Mouse (Mus musculus) embryonic fibroblast, embryonic 13.5 days (primary cell): ENCODE results near the gene Tbca. TPM values are rescaled to one million over a fixed set of nuclear protein-coding genes. Genes with fewer than 3 reads are reported as not detected.

Experiments used
- H3K27ac ChIP-seq: 2 replicates; pipeline ENCODE4 v1.5.1; 2012; ENCODE audit warnings: low read length, control low read depth, inconsistent platforms; ENCODE audit not compliant: insufficient read depth
- H3K4me1 ChIP-seq: 2 replicates; pipeline ENCODE4 v1.6.1; 2011; ENCODE audit warnings: low read length; ENCODE audit not compliant: control insufficient read depth, insufficient read depth
- H3K4me3 ChIP-seq: 2 replicates; pipeline ENCODE4 v1.5.1; 2011; ENCODE audit warnings: mild to moderate bottlenecking, control low read depth, low read length; ENCODE audit not compliant: insufficient read depth
- CTCF ChIP-seq: IDR thresholded peaks from 2 replicates; pipeline ENCODE4 v1.5.1; 2011; ENCODE audit warnings: mild to moderate bottlenecking, control low read depth, low read length, moderate library complexity, borderline replicate concordance; ENCODE audit not compliant: insufficient read depth
- POLR2A ChIP-seq: IDR thresholded peaks from 2 replicates; pipeline ENCODE4 v1.6.1; 2011; ENCODE audit warnings: low read depth, mild to moderate bottlenecking, control low read depth, low read length, moderate library complexity
- polyA plus RNA-seq: library from polyadenylated mRNA; stranded (reverse); fragments of >200 nt; gene quantifications from 2 replicates; pipeline ENCODE4 v1.2.4, GENCODE M21; 2011; ENCODE audit warnings: low read depth; ENCODE audit not compliant: missing spikeins, insufficient read length

The Tbca gene
- polyA plus RNA-seq, 1 experiment = 236 TPM

DNA sequence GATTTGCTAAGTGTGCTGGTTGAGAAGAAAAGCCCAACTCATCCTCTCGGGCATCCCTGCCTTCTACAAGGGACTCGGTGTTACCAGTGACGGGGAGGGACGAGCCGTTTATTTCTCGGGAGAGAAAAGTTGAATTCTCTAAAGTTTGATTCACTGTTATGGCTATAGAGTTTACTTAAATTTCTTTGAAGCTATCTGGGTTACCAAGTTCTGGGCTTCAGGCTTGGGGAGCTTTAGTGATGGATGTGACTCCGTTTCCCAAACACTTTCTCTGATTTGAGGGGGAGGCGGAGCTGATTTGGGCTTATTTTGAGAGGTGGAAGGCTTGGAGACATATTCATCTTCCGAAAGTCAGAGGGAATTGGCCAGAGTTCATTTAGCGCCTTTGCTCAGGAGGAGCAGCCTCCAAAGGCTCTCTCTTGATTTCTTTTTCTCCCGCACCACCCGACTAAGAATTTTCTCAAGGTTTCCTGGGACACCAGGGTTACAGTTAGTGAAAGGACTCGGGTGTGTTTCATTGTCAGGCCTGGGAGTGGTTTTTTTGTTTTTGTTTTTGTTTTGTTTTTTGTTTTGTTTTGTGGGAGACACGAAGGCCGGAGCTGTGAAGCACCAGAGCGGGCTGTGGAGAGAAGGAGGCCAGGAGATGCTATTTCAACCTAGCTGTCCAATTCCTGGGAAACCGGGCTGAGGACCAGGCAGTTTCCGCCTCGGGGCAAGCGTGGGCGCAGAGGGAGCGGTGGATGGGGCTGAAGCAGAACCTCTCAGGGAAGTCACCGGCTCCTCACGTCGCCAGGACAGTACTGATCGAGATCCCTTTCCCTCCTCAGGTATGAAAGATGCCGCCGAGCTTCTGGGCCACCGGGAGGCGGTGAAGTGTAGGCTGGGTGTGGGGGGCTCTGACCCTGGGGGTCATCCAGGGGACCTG lies 87.8 kb downstream of the Tbca start:
- TF ChIP-seq CTCF (no peak), POLR2A (no peak)
- H3K27ac ChIP-seq = no peak overlapping the region
- no peaks in the 10 kb centered on the region for H3K4me1 ChIP-seq
- H3K4me3 ChIP-seq = no peak overlapping the region

DNA sequence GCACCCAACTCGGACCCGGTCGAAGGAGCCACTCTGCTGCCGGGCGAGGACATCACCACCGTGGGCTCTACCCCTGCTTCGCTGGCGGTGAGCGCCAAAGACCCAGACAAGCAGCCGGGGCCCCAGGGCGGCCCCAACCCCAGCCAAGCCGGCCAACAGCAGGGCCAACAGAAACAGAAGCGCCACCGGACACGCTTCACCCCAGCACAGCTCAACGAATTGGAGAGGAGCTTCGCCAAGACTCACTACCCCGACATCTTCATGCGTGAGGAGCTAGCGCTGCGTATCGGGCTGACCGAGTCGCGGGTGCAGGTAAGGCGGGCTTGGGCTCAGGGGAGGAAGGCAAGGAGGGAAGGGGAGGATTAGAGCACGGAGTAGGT lies 88.5 kb downstream of the Tbca start:
- Histone ChIP-seq H3K27ac (no peak overlapping the region), H3K4me3 (no peak overlapping the region), H3K4me1 (no peaks in the 10 kb centered on the region)
- TF ChIP-seq CTCF (no peak), POLR2A (no peak)

DNA sequence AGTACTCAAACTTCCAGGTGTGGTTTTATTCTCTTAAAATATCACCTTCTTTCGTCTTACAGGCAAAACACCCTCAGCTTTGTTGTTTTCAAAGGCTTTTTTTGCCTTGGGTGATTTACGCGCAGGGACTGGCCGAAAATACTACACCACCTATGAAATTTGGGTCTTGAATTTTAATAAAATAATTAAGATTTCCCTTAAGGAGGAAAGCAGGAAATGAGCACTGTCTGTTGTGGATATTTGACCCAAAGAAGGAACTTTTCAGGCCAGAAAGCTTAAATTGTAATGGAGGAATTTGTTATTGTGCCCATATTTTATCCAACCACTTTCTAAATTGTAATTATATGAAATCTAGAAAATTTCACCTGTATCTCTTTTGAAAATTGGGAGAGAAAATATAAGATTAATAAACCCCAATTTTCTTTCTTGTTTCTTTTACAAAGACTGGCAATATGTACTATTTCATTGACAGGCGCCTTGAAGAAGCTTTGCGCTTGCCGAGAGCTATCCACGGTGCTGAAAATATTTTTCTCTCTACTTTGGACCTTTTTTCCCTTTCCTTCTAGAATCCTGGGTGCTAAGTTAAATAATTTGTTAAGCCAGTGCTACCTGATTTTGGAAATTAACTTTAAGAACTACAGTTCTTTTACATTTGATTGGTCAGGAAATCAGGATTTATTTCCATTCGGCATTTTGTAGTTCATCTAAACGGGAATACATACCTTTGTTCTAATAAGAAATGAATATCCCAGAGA lies 89.5 kb downstream of the Tbca start:
- no peaks in the 10 kb centered on the region for H3K4me1 ChIP-seq
- no peak for TF ChIP-seq CTCF
- no peak for TF ChIP-seq POLR2A
- no peak overlapping the region for H3K4me3 ChIP-seq
- H3K27ac ChIP-seq = no peak overlapping the region

DNA sequence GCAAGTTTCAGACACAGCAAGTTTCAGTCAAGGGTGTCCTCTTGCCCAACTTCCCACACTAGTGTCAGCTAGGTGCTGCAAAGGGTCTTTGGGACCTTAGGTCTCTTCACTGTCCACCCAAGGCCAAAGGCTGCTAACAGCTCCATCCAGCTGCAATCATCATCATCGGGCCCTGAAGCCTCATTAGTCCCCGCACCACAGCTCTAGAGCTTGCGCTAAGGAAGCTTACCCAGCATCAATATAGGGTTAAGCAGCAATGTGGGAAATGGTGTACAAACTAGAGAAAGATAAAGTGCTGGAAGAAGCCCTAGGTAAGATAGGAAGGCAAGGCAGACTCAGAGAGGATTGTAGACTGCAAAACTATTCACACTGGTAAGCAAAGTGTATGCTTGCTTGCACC lies 92.5 kb downstream of the Tbca start:
- TF ChIP-seq CTCF (no peak), POLR2A (no peak)
- H3K4me3 ChIP-seq = no peak overlapping the region
- H3K27ac ChIP-seq = no peak overlapping the region
- H3K4me1 ChIP-seq = no peaks in the 10 kb centered on the region

DNA sequence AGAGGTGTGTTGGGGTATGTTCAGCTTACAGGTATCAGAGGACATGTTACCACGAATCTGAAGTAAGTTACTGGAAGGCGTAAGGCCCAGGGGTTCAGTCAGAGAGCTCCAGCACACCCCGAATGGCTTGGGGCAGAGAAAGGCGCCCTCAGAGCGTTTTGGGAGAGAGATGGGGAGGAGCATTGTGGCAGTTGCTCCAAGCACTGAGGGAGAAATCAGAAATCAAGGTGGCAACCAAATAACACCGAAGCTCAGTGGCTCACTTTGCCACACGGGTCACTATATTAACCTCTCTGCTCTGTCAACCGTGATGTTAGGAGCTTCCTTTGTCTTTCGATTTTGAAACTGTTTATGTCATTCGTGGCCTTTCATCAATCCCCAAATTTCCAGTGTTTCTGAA lies 93.5 kb downstream of the Tbca start:
- H3K4me3 ChIP-seq = no peak overlapping the region
- no peaks in the 10 kb centered on the region for H3K4me1 ChIP-seq
- TF ChIP-seq CTCF (no peak), POLR2A (no peak)
- H3K27ac ChIP-seq = no peak overlapping the region

DNA sequence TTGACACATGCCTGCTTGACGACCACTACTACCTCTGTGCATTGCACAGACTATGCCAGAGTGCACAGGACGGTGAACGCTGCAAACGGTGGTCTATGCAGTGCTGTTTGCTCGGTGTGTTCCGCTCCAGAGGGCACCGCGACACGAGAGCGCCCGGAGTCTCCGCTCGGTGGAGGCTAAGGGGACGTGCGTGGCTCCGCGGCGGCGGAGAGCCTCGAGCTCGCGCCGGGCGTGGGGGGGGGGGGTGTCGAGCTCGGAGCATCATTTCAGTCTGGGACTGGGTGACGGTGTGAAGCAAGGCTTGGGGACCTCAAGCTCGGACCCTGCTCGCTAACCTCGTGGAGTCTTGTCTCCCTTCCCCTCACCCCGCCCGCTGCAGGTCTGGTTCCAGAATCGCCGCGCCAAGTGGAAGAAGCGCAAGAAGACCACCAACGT lies 94.0 kb downstream of the Tbca start:
- Histone ChIP-seq H3K4me3 (no peak overlapping the region), H3K27ac (no peak overlapping the region), H3K4me1 (no peaks in the 10 kb centered on the region)
- TF ChIP-seq POLR2A (no peak), CTCF (no peak)

DNA sequence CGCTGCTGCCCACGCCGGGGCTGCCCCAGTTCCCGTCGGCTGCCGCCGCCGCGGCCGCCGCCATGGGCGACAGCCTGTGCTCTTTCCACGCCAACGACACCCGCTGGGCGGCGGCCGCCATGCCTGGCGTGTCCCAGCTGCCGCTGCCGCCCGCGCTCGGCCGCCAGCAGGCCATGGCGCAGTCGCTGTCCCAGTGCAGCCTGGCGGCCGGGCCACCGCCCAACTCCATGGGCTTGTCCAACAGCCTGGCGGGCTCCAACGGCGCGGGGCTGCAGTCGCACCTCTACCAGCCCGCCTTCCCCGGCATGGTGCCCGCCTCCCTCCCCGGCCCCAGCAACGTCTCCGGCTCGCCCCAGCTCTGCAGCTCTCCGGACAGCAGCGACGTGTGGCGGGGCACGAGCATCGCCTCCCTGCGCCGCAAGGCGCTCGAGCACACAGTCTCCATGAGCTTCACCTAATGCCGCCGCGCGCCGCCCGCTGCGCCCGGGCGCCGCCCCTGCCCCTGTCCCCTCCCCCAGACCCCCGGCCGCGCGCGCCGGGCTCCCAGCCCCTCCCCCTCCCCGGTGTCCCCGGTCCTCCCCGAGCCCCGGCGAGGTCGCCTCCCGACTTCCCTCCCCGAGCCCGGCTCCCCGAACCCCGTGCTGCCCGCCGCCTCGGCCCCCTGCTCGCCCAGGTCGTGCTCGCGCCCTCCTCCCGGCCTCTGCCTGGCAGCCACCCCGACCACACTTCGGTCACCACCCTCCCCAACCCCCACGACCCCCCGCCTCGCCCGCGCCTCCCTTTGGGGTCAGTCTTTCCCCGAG lies 94.7 kb downstream of the Tbca start:
- Histone ChIP-seq H3K27ac (no peak overlapping the region), H3K4me1 (no peaks in the 10 kb centered on the region), H3K4me3 (peak overlapping the region; percentile 10; the same call in 1 of the 2 replicates)
- TF ChIP-seq POLR2A (no peak), CTCF (no peak)

DNA sequence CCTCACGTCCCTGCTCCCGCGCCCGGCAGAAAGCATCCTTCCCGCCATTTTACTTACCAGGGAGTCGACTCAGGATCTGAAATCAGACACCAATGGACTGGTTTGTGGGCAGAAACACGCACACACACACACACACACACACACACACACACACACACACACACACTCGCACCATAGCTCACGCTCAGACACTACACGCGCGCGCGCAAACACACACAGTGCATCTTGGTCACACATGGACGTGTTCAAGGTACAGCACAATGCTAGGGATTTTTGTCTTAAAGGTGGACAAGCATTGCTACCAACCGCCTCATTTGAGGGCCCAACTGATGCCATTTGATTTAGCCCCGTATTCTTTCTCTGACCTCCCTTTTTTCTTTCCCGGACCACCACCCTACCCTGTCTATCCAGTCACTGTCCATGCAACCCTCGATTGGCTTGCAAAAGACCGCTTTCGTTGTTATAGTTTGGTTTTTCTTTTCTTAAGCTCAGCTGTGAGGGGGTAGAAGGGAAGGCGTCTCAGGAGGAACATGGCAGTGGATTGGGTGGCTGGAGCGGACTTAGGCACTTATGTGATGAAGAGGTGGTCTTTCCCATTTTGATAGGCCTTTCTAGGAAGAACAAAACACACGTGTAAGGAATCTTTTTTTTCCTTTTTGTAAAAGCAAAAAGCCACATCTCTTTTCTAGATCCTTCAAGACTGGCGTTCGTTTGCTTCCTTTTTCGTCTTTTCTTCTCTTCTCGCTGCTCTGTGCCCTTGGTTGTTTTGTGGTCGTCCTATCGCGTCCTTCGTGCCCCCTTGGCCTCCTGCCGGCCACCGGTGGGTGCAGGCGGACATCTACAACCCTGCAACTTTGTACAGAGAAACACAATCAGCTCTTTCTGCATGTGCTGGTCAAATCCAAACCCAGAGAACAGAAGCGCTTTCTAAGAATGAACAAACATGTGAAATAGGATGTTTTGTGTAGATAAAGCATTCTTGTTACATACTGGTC lies 95.6 kb downstream of the Tbca start:
- no peak for TF ChIP-seq CTCF
- TF ChIP-seq POLR2A = no peak
- H3K4me3 ChIP-seq = no peak overlapping the region
- no peak overlapping the region for H3K27ac ChIP-seq
- H3K4me1 ChIP-seq = no peaks in the 10 kb centered on the region
